Mouse (Mus musculus) heart, postnatal 36 days (tissue): ENCODE data around the gene Ptprm. TPM values are rescaled to one million over a fixed set of nuclear protein-coding genes. Genes with fewer than 3 reads are reported as not detected.

Source experiments
- DNase-seq, 2 experiments: peaks; one replicate each; pipeline ENCODE4 v3.0.0; 2021 to 2022
- intact Hi-C: fragments of 180-260 bp; cut with DNase I; formaldehyde crosslinking; loops from one replicate; pipeline ENCODE4 v1.15.1; 2025
- total RNA-seq, 2 experiments: library from RNA; stranded (reverse); gene quantifications; 2 replicates each; pipeline ENCODE4 v1.2.3; 2021

Gene Ptprm
- total RNA-seq, 2 experiments from 2014 or later = 85.0 to 90.6 TPM

GRCm38 (mm10) chr17:67016501-67016900 is 337.8 kb downstream of the Ptprm start:
- intact Hi-C loops = no loop called here

GRCm38 (mm10) chr17:67013217-67013616 is 341.0 kb downstream of the Ptprm start:
- DNase-seq = no peak
- intact Hi-C loops = no loop called here

More at GRCm38 (mm10) chr17:67016501-67016900, 337.8 kb downstream of the Ptprm start:
- DNase-seq = no peak

GRCm38 (mm10) chr17:67011836-67012583 is 342.2 kb downstream of the Ptprm start:
- no peak for DNase-seq
- intact Hi-C loops = no loop called here

- no peak for DNase-seq
- intact Hi-C loops = no loop called here
These were observed 344.1 kb downstream of the Ptprm start for GRCm38 (mm10) chr17:67010136-67010535.

DNA sequence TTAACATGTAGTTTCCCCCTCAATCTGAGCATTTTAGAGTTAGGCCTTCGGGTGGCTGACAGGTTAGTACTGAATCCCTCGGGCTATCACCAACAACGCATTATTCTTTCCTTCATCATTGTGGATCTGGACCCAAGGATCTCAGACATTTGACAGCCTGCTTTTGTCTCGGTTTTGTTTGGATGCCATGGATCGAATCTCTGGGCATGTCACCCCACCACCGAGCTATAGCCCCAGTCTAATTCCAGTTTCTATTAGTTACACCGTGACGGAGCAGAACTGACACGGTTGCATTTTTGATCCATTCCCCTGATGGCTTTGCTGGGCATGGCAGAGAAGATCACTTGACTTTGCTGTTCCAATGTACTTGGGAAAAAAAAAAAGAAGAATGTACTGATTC is 346.1 kb downstream of the Ptprm start:
- intact Hi-C loops = no loop called here
- DNase-seq = no peak

GRCm38 (mm10) chr17:67006740-67007385 is 347.4 kb downstream of the Ptprm start:
- intact Hi-C loops = no loop called here
- DNase-seq = peak; percentile 86 to 88

GRCm38 (mm10) chr17:66996882-66997281 is 357.4 kb downstream of the Ptprm start:
- intact Hi-C loops = no loop called here
- no peak for DNase-seq

DNA sequence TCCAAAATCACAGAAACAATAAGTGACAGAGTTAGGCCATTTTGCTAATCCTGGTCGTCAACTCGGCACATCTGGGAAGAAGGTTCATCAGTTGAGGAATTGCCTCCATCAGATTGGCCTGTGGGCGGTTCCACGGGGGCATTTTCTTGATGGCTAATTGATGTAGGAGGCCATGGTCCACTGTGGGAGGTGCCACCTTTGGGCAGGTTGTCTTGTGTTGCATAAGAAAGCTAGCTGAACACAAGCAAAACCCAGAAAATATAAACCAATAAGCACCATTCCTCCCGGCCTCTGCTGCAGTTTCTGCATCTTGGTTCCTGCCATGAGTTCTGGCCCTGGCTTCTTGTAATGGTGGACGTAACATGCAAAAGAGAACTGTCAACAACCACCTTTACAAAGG is 358.2 kb downstream of the Ptprm start:
- no peak for DNase-seq
- intact Hi-C loops = no loop called here

GRCm38 (mm10) chr17:66991815-66992214 is 362.4 kb downstream of the Ptprm start:
- DNase-seq = no peak
- intact Hi-C loops = no loop called here

- intact Hi-C loops = no loop called here
- DNase-seq = no peak
These were observed 363.5 kb downstream of the Ptprm start for GRCm38 (mm10) chr17:66990761-66991160.

- no peak for DNase-seq
- intact Hi-C loops = no loop called here
These were observed 366.2 kb downstream of the Ptprm start for GRCm38 (mm10) chr17:66988014-66988413.

DNA sequence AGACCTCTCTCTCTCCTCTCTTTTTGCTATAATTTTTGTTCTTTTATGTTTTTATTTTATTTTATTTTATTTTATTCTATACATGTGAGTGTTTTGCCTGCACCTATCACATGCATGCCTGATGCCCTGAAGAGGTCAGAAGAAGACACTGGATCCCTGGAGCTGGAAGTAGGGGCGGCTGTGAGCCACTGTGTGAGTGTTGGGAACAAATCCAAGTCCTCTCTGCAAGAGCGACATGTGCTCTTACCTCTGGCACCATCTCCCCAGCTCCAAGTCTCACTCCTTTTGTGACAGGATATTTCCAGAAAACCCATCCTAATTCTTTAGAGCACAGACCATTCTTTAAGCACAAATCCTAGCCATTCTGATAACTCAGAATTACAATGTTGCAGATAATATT is 372.6 kb downstream of the Ptprm start:
- DNase-seq = peak in 1 of 2 experiments; percentile 21
- intact Hi-C loops = no loop called here

DNA sequence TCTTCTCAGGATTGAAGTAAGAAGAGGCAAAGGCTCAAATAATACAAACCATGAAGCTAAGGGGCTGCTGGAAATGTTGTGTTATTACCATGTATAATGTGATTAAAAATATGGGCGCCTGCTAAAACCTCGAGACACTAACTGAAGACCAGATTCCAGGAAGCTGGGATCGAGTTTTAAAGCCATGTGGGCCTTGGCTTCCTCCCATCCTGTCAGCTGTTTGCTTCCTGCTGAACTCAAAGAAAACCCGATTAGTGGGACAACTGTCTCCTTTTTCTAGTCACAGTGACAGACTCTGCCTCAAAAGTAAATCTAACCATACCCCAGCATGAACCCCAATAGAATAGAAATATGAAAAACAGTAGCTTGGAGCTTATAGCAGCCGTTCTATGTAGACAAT is 374.3 kb downstream of the Ptprm start:
- intact Hi-C loops = no loop called here
- DNase-seq = peak in 1 of 2 experiments; percentile 15

DNA sequence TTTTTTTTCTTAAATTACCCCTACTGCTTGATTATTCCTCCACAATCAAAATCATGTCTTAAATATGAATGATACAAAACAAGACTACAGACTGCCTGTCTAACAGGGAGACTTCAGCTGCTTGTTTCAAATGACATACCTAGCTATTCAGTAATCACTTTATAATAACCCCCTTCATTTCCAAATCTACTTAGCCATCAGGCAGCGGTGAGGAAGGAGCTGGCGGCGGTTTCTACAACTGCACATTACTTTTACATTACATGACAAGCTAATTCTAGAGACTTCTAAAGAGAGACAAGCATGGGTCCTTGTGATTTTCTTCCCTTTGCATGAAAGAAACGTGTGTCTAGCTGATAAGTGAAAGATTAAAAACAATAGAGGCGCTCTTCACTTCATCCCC is 377.8 kb downstream of the Ptprm start:
- intact Hi-C loops = no loop called here
- DNase-seq = no peak

DNA sequence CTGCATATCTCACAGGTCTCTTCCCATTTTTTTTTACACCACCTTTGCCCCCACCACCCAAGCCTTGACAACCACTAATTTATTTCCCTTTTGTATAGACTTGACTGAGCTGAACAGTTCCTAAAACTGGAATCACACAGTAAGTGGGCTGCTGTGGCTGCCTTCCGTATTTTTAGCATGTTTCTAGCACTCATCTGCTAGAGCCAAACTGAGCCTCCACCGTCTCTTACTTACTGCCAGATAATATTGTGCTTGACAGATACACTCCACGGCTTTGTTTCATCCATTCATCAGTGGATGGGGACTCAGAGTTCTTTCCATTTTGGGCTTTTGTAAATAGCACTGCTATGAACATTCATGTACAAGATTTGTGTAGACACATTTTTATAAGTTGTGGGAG is 381.3 kb downstream of the Ptprm start:
- DNase-seq = no peak
- intact Hi-C loops = no loop called here

- no peak for DNase-seq
These were observed 393.3 kb downstream of the Ptprm start for GRCm38 (mm10) chr17:66960986-66961385.

DNA sequence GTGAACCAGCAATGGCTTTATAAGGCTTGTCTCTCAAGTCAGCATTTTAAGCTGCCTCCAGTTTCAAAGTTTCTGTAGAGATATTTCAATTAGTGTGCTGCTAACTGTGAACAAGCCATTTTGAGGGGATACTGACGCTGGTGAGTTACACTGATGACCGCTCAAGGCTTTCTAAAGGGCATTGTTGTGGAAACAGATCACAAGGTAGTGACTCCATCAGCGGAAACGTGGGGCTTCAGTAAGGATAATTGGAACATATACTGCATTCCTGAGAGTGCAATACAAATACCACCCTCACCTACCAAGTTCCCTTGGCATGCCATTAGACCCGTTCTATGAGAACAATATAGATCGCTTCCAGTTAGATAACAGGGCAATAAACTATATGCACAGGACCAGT is 393.7 kb downstream of the Ptprm start:
- intact Hi-C loops = loop anchor here (5.0 kb wide), 1 partner anchor 392 kb away; the partner anchor contains the start of gene Ptprm
- DNase-seq = no peak

More at GRCm38 (mm10) chr17:66960986-66961385, 393.3 kb downstream of the Ptprm start:
- intact Hi-C loops = loop anchor here (5.0 kb wide), 1 partner anchor 391 kb away; the partner anchor contains the start of gene Ptprm

DNA sequence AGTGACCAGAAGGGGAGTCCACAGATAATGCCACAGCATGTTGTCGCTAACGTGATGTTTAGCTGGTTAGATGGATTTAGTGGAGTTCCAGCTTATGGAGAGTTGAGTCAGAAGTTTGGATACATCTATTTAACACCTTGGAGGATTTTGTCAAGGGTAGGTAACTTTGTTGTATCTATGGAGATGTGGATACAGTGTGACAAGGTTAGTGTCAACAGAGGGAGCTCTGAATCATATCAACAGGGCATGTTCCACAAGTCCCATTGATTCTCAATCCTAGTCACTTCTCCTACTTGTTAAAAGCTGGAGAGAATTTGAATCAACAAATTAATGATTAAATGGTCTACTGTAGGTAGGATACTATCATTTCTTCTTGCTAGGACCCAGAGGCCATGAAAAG is 394.4 kb downstream of the Ptprm start:
- DNase-seq = no peak
- intact Hi-C loops = loop anchor here (5.0 kb wide), 1 partner anchor 392 kb away; the partner anchor contains the start of gene Ptprm

- DNase-seq = no peak
- intact Hi-C loops = no loop called here
These were observed 395.5 kb downstream of the Ptprm start for GRCm38 (mm10) chr17:66958766-66959165.

DNA sequence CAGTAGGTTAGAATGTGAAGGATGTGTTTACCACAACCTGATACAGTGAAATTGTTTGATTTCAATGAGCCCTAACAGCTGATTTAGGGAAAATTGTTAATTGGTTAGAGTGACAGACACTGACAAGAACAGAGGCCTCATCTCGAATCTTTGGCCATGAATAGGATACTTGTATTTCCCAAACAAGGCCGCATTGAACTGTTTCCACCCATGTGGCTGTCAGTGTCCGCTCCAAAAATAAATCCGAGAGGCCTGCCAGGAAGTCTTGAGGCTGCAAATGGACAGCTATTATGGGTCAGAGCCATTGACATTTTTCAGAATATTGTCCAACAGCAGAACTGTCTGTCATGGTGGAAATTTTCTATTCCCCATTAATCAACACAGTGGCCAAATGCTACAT is 409.8 kb downstream of the Ptprm start:
- no peak for DNase-seq
- intact Hi-C loops = no loop called here

DNA sequence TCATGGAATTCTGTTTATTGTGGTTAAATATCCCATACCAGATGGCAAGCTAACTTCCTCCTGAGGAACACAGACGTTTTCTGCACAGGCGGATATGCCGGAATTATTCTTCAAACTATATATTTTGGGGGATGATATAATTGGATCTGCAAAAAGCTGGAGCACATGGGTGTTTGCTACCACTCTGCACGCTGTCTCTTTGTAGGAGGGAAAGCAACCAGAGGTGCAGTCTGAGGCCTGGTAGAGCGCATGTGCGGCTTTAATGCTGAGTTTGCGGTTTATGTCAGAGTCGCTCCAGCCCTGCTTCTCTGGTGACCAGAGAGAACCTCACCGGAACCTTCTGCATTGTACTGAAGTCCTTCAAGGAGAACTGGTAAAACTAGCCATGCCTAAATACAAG is 410.7 kb downstream of the Ptprm start:
- intact Hi-C loops = no loop called here
- DNase-seq = no peak

GRCm38 (mm10) chr17:66925611-66926010 is 428.6 kb downstream of the Ptprm start:
- DNase-seq = no peak
- intact Hi-C loops = no loop called here
